Mouse (Mus musculus) urinary bladder, postnatal 14 days (tissue): ENCODE data around the gene Dusp6.
"Not testable (repeated sequence)": the region's sequence is repeated elsewhere in the genome, so short reads cannot be mapped to it uniquely, and the experiment has no call there.

Experiments
- DNase-seq: peaks from one replicate; pipeline ENCODE4 v3.0.0; 2021; ENCODE audit warnings: low spot score

Gene Dusp6

GRCm38 (mm10) chr10:99262867-99263379, at the start of gene Dusp6:
Gene Dusp6, plus strand, starts transcription at chr10:99263231.
- peak; percentile 96 for DNase-seq

- DNase-seq: no peak
These were observed 48.4 kb upstream of the Dusp6 start for GRCm38 (mm10) chr10:99214421-99215299.

- DNase-seq: not testable (repeated sequence)
These were observed 46.5 kb upstream of the Dusp6 start for GRCm38 (mm10) chr10:99216570-99216969.

- DNase-seq: no peak
These were observed 41.5 kb upstream of the Dusp6 start for GRCm38 (mm10) chr10:99221540-99221939.

- DNase-seq: peak; percentile 12
These were observed 40.3 kb upstream of the Dusp6 start for GRCm38 (mm10) chr10:99222726-99223125.

- no peak for DNase-seq
These were observed 38.8 kb upstream of the Dusp6 start for GRCm38 (mm10) chr10:99224218-99224617.

GRCm38 (mm10) chr10:99226782-99227181, 36.2 kb upstream of the Dusp6 start:
- no peak for DNase-seq

- DNase-seq: no peak
These were observed 34.8 kb upstream of the Dusp6 start for GRCm38 (mm10) chr10:99227968-99228864.

- DNase-seq: peak; percentile 11
These were observed 33.9 kb upstream of the Dusp6 start for GRCm38 (mm10) chr10:99229031-99229684.

- DNase-seq: no peak
These were observed 30.4 kb upstream of the Dusp6 start for GRCm38 (mm10) chr10:99232518-99233227.

- no peak for DNase-seq
These were observed 28.7 kb upstream of the Dusp6 start for GRCm38 (mm10) chr10:99234336-99234735.

- DNase-seq: no peak
These were observed 27.9 kb upstream of the Dusp6 start for GRCm38 (mm10) chr10:99235081-99235480.

- peak; percentile 14 for DNase-seq
These were observed 25.7 kb upstream of the Dusp6 start for GRCm38 (mm10) chr10:99237205-99237832.

GRCm38 (mm10) chr10:99238537-99238936, 24.5 kb upstream of the Dusp6 start:
- no peak for DNase-seq

GRCm38 (mm10) chr10:99241284-99241828, 21.7 kb upstream of the Dusp6 start:
- DNase-seq: no peak

GRCm38 (mm10) chr10:99241829-99242711, 21.0 kb upstream of the Dusp6 start:
- DNase-seq: no peak

- no peak for DNase-seq
These were observed 20.3 kb upstream of the Dusp6 start for GRCm38 (mm10) chr10:99242721-99243120.

GRCm38 (mm10) chr10:99243907-99244489, 19.0 kb upstream of the Dusp6 start:
- no peak for DNase-seq

- DNase-seq: no peak
These were observed 18.3 kb upstream of the Dusp6 start for GRCm38 (mm10) chr10:99244655-99245260.
